Mouse (Mus musculus): ENCODE results near the gene Ahdc1.
A peak's percentile ranks its signal among the peaks of the same experiment; 100 is the strongest.
"Not testable (repeated sequence)": the region's sequence is repeated elsewhere in the genome, so short reads cannot be mapped to it uniquely, and the experiment has no call there.

Gene Ahdc1

DNA sequence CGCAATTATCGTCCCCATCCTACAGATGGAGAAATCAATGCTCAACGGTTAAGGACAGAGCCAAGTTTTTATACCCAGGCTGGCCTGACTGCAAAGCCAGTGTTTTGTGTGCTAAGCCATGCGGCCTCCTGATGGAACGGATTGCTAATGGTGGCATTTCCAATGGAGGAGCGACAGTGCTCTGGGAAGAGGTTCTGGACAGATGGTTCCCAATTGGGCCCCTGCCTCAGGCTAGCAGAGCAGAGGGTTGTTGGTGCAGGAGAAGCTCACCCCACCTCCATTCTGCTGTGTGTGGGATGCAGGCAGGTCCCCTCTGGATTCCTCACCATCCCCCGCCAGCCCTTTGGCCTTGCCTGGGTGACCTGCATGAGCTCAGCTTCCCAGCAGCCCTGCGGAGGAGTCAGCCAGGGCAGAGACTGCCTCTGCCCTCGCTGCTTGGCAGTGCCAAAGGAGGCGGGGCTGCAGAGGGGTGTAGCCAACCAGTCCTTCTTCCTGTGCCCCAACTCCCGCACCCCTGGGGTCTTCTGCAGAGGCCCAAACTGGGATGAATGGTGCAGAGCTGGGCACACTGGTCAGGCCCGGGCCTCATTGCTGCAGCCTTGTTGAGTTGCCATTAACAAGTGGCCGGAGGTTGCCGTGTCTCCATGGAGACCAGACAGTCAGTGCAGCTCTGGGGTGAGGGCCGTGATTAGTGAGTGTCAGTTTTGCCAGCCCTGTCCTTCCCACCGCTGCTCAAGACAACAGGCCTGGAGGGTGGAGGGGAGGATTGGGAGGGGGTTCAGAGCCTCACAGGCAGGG lies 84.1 kb downstream of the Ahdc1 start:
- DNase-seq (ENCODE audit: low read depth, low spot score), result peak; percentile 74

DNA sequence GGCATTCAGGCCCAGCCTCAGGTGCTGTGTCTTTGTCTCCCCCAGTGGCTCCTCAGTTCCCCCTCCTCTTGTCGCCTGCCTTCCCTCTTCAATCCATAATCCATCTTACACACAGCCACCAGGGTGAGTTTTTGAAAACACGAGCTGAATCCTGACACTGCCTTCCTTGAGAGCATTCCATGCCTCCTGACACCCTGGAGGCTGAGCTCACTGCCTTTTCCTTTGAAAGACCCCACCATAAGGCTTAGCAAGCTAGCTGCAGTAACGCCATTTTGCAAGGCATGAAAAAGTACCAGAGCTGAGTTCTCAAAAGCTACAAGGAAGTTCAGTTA lies 84.6 kb downstream of the Ahdc1 start:
- DNase-seq (ENCODE audit: low read depth, low spot score), result not testable (repeated sequence)

DNA sequence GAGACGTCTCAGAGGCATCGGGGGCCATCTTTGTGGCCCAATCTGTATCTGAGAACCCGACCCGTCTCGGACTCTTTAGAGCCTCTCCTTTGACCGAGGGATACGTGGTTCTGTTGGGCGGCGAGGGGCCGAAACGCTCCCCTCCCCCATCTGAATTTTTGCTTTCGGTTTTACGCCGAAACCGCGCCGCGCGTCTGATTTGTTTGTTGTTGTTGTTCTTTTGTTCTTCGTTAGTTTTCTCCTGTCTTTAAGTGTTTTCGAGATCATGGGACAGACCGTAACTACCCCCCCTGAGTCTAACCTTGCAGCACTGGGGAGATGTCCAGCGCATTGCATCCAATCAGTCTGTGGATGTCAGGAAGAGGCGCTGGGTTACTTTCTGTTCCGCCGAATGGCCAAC lies 85.6 kb downstream of the Ahdc1 start:
- not testable (repeated sequence) for DNase-seq (ENCODE audit: low read depth, low spot score)

DNA sequence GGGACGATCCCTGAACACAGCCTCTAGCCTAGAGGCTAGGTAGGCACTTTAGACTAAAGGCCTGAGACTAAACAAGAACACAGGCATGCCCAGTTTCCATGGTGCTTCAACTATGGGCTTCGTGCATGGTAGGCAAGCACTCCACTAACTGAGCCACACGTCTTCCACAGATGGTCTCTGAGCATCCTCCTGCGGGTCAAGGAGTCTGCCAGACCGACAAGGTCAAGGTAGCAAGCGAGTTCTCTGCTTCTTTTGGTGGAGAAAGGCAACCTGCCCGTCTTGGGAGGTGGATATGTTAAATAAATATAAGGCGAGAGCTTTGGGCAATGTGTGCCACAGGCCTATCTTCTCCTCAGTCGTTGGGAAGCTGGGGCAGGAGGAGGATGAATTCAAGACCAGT lies 90.7 kb downstream of the Ahdc1 start:
- no peak for DNase-seq (ENCODE audit: low read depth, low spot score)

DNA sequence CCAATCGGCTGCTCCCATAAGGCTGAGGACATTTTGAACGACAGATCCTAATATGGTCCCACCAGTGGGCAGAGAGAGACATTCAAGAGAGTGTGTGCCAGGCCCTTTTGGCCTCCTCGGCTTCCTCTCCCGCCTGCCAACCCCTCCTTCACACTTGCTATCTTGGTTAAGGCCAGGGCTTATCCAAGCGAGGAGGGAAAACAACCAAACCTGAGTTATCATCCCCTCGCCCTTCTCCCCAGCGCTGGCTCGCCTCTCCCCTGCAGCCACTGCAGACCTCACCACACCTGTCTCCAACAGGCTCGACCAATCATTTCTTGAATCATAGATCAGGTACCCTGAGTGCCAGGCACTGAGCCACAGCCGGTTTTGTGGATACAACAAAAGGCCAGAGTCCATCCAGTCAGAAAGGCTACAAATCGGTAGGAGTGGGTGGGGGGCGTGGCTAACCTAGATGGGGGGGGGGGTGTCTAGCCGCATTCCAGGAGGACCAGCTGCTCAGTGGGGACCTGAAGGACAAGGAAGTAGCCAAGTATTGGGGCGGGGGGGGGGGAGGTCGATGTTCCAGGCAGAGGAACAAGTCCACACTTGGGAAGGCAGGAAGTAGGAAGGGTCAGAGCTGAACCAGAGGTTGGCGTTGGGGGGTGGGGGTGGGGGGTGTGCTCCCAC lies 92.6 kb downstream of the Ahdc1 start:
- no peak for DNase-seq (ENCODE audit: low read depth, low spot score)

DNA sequence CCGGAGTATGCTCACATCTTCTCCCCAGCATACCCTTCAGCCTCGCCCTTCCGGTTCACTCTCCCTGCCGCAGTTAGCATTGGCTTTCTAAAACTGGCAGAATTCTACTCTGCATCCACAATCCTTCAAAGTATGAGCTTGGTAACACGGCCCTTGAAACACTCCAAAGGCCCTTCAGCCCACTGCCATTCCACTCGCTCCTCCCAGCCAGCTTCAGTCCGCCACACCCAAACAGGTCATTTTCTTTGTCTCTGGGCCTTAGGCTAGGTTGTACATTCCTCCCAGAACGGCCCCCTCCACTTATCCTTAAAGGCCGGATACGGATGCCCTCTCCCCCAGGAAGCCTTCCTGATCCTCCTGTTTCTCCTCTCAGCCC lies 93.1 kb downstream of the Ahdc1 start:
- DNase-seq (ENCODE audit: low read depth, low spot score), result no peak

DNA sequence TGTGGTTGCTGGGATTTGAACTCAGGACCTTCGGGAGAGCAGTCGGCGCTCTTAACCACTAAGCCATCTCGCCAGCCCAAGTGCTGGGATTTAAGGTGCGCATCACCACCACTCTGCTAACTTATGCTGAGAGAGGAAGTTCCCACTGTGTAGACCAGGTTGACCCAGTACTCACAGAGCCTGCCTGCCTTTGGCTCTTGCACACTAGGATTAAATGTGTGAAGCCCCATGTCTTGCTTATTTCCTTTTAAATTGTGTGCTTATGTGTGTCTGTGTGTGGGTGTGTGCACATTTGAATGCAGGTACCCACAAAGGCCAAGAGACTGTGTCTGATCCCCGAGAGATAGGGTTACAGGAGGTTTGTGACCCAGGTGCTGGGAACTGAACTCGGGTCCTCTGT lies 95.6 kb downstream of the Ahdc1 start:
- DNase-seq (ENCODE audit: low read depth, low spot score), result no peak

DNA sequence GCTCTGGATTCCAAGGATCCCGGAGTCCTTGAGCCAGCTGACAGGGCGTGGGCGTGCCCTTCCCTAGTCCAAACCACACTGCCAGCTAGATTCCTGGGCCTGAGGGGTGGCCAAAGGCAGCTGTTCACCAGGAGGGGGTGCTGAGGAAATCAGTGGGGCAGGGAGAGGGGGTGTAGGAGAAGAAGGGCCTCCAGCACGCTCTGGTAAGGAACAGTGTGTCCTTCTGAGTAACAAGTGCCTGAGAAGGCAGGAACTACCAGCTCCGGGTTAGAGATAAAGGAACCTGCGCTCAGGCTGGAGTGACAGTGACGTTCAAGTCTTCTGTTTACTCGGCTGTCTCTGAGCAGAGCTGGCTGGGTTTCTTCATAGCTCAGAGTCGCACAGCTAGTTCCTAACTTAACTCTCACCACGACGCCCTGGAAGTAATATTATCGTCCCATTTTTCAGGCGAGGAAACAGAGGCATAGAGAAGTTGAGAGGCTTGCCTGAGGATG lies 96.8 kb downstream of the Ahdc1 start:
- DNase-seq (ENCODE audit: low read depth, low spot score), result no peak

DNA sequence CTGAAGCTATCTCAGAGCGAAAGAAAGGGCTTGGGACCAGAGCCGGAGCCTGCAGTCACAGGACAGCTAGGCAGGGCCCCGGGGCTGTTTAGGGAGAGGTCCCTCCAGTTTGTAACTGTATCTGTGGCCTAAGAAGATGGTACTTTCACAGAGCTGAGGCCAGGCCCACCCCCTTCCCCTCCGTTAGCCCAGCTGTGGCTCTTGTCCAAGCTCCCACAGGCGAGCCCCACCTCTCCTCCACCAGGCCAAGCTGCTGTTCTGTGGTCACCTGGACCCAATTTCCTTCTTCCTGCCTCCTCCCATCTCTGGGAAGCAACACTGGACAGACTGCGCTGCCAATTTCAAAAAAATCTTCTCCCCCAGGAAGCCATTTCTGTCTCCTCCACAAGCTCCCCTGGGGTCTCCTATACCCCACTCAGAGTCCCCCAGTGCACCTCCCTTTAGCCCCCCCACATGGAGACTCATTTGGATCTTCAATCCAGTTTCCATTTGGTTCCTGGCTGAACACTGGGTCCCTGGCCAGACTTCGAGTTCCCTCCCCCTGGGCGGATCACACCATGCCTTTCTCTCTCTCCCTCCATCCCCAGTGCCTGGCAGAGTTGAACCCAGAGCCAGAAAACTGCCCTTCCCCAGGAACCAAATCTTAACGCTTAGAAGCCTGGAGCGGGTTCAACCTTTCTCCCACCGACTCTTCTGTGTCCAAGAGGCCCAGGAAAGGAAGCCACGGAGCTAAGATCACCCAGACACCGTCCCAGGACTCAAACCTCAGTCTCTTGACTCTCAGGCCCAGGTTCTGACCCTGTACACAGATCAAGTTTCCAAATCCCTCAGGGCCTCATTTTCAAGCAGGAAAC lies 97.6 kb downstream of the Ahdc1 start:
- DNase-seq (ENCODE audit: low read depth, low spot score), result no peak

DNA sequence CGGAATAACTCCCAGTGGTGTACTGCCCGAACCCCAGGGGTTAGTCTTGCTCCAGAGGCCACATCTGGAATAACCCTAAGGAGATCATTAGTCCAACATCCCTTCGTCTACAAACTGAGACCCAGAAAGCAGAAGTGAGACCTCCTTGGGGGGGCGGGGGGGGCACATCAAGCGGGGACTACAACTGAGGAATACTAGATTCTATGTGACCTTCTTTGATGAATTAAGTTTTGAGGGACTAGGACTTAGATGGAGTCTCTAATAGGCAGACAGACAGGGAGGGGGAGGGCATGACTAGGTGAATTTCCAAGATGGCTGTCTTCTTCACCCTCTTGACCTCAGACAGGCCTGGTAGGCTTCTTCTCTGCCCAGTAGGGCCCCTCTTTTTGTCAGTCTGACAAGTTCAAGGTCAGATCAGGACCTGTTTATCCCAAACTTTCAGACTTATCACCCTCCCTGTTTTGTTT lies 98.3 kb downstream of the Ahdc1 start:
- no peak for DNase-seq (ENCODE audit: low read depth, low spot score)

DNA sequence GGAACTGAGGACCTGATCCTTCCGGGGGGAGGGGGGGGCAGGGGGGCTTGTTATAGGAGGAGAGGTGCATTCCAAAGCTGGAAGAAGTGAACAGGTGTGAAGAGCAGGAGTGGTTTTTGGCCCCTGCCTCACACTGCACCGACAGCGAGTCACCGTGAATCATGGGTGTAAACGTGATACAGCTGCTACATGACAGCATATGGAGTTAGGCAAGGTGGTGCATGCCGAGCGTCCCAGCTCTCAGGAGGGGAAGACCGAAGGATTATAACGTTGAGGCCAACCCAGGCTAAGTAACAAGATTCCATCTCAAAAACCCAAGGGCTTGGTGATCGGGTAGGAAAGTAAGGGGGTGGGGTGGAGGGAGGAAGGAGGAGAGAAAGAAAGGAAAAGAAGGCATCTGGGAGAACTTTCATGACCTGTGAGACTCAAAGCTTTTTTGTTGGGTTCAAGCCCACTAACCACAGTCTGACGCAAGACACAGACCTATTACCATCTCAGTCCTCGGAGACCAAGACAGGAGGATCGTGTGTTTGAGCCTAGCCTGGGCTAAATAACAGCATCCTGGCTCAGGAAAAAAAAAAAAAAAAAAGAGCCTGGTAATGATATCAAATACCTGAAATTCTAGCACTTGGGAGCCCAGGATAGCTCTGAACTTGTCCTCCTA lies 101.2 kb downstream of the Ahdc1 start:
- no peak for DNase-seq (ENCODE audit: low read depth, low spot score)

DNA sequence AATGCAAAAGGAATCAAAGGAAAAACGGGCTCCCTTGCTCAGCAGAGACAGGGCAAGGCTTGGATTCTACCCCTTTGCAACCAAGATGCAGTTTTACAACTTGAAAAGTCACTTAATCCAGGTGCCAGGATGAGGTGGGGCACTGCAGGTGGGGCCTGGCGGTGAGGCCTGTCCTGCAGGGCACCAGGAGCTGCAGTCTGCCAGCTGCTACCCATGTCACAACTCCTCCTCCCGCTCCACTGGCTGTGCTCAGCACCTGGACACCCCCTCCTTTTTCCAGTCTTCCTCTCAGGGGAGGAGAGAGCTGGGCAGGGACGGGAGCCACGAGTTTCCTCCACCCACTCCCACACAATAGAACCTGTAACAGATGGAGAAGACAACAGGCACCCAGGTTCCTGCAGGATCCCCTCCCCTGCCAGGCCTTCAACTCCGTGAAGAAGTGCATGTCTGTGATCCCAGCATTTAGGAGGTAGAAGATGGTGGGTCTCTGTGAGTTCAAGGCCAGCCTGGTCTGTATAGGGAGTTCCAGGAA lies 102.4 kb downstream of the Ahdc1 start:
- no peak for DNase-seq (ENCODE audit: low read depth, low spot score)

DNA sequence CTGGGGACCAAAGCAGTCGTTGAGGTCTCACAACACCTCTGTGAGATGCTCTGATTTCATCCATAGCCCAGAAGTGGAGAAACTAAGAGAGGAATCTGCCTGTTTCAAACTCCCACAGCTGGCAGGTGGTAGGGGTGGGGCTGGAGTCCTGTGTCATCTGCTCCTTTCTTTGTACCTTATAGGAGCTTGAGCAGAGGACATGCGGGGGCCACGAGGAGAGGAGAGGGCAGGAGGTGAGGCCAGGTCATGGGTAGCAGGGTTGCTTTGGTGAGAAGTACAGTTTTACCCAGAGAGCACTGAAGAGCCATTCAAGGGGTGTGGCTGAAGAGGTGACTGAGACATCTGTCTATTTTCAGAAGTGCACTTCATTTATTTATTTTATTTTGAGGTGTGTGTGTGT lies 103.7 kb downstream of the Ahdc1 start:
- no peak for DNase-seq (ENCODE audit: low read depth, low spot score)

DNA sequence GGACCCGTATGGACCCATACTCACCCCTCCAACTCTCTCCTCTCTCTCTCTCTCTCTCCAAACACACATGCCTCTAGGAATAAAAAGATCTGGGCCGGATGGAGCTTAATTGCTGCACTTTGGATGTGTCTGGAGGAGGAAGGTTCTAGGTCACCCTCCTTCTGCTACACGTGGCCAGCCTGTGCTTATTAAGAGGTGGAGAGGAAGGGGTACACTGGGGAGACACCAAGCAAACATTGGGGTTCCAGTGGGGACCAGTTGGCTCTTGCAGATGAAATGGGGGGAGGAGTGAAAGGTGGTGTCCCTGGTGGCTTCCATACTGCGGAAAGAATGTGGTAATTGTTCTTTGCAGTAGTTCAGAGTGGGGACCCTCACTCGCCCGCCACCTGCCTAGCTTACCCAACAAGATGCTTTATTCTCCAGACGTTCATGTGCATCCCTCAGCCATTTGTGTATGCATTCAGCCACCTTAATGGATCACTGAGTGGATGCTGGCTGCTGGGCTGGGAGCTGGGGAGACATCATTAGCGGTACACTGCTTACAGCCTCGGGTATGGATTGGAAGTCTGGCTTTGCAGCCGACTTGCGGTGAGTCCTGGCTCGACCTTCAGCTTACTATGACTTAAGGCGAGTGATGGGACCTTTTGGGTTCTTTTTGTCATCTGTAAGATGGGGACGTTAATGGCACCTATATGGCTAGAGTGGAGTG lies 104.8 kb downstream of the Ahdc1 start:
- DNase-seq (ENCODE audit: low read depth, low spot score), result no peak

DNA sequence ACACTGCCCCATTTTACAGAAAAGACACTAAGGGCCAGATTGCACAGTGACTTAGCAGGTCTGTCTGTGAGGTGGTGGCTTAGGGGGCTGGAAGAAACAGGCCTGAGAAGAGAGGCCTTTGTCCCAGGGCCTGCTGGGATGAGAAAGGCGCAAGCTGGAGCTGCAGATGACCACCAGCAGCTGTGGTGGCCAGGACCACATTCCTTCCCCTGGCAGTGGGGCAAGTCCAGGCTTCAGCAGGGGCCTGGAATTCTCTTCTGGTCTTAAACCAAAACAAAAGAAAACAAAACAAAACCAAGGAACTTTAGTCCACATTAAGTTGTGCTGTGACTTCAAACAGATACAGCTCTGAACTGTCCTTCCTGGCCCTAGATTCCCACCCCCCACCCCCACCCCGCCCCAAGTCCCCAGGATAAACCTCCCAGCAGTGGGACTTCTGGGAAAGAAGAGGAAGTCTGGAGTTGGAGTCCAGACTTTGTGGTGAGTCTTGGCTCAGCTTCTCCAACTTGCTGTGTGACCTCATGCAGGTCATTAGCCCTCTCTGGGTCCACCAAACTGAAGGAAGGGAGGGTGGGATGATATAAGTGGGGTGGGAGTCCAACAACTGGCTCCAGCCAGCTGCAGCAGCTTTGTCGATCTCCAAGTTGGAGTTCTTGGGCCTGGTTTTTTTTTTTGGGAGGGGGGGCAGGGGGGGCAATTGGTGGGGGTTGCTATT lies 105.9 kb downstream of the Ahdc1 start:
- DNase-seq (ENCODE audit: low read depth, low spot score), result no peak

DNA sequence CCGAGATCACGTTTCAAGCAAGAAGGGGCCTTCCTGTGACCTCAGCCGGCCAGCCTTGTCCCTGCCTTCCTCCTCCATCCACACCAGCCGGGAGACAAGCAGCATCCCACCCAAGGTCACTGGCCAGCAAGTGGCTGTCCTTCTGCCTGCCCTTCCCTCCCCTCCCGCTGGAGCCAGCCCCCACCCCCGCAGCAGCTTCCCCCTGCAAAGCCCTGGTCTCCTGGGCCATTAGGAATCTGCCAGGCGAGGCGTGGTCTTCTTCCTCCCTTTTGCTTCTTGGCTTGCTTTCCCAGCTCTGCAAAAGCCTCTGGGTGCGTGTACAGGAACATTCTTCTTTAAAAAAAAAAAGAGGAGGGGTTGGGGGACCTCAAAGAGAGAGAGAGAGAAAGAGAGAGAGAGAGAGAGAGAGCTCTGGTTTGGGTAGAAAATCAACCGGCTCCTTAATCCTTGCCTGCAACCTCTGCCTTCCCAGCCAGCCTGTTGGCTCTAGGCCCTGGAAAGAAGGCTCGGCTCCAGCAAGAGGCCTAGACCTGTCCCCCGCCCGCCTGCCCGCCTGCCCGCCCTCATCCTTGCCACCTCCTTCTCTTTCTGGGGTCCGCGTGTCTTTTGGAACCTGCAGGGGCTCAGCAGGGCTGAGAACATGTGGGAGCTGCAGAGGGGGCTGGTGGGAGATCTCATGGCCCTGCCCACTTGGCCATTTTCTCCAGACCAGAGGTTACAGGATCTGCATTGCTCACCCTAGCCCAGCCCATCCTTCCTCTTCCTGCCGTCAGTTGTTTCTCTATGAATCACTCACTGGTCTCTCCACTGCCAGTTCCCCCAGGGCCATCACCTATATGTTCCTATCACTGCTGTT lies 106.7 kb downstream of the Ahdc1 start:
- no peak for DNase-seq (ENCODE audit: low read depth, low spot score)

DNA sequence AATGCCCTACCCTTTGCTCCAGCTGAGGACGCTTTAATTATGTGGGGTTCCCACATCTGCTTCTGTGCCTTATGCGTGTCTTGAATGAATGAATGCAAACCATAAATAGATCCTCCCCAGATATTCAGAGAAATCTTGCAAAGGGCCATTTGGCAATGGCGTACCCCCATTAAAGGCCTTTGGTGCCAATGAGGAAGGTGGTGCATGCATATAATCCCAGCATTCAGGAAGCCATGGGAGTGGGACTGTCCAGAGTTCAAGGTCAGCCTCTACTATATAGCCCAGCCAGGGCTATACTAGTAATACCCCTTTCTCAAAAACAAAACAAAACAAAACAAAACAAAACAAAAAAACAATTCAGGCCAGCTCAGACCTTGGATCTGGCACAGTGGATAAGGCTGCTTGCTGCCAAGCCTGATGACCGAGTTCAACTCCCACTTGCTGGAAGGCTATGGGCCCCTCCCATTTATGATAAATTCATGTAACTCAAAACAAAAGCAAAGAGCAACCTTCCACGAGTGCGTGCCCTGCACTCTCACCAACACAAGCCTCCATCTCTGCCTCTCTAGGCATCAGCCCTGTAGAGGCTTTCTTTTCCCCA lies 107.8 kb downstream of the Ahdc1 start:
- no peak for DNase-seq (ENCODE audit: low read depth, low spot score)

DNA sequence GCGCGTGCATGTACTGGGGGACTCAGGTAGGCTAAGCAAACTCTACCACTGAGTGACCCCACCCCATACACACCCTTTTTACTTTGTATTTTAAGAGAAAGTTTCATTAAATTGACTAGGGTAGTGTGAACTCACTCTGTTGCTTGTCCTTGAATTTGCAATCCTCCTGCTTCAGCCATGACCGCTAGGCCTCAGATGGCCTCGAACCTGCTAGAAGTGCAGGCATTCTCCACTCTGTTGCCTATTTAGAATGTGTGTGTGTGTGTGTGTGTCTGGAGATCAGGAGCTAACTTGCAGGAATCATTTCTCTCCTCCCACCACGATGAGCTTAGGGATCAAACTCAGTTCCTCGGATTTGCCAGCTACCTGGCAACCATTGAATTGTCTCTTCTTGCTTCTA lies 108.5 kb downstream of the Ahdc1 start:
- DNase-seq (ENCODE audit: low read depth, low spot score), result no peak

DNA sequence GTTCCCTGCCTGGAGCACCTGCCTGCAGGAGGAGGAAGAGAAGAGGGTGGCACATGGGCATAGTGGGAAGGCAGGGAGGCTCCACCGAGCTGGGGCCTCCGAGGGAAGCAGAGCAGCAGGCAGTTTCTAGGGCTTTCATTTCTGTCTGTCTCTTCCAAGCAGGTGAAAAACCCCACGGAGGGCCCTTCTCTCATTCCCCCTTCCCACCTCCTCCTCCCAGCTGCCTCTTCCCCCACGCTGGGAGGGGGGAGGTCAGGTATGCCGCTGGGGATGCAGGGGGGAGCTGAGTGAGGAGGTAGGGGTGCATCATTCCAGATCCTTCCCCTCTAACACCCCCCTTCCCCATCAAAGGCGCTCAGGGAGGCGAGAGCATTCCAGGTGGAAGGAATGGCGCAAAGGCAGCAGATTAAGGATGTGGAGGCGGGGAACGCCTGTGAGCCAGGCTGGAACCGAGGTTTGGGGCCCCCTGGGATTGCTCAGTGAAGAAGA lies 109.8 kb downstream of the Ahdc1 start:
- DNase-seq (ENCODE audit: low read depth, low spot score), result no peak
